Mouse (Mus musculus) megakaryocyte, embryonic 14.5 days (primary cell): ENCODE measurements around the gene Kat14.

Experiments used
- FLI1 ChIP-seq: IDR thresholded peaks from 2 replicates; pipeline ENCODE4 v1.6.1; 2012; ENCODE audit warnings: low read length, inconsistent platforms, mixed read lengths
- GATA1 ChIP-seq: IDR thresholded peaks from 3 replicates; pipeline ENCODE4 v1.6.1; 2012; ENCODE audit warnings: mixed read lengths, low read length, inconsistent platforms, borderline replicate concordance

DNA sequence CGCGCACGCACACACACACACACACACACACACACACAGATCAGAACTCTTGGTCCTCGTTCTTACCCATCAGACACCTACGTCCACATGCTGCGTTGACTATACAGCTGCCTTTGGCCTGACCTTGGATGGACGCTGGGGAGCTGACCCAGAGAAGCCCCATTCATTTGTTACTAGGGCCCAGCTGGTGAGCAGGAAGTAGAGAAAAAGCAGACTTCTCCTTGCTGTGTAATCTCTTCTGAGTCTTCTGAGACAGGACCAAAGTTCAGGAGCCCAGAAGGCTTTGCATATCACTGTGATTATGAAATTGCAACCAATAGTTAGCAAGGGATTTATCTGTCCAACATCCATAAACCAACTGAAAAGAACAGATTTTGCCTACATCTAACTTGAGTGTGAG, 60.4 kb downstream of the Kat14 start:
- TF ChIP-seq FLI1 (no peak), GATA1 (no peak)
